Mouse (Mus musculus) cerebellum, adult 2 months (tissue): ENCODE measurements around the gene Fer1l5.

Experiments
- CTCF ChIP-seq: fragments of 200-500 bp; IDR thresholded peaks from 2 replicates; pipeline ENCODE4 v1.5.1; 2011; ENCODE audit warnings: low read depth, mild to moderate bottlenecking, control low read depth, low read length, moderate library complexity, borderline replicate concordance; ENCODE audit not compliant: insufficient read depth
- POLR2A ChIP-seq: fragments of 200-500 bp; IDR thresholded peaks from 2 replicates; pipeline ENCODE4 v1.6.1; 2011; ENCODE audit warnings: low read length, control low read depth, borderline replicate concordance; ENCODE audit not compliant: insufficient read depth

DNA sequence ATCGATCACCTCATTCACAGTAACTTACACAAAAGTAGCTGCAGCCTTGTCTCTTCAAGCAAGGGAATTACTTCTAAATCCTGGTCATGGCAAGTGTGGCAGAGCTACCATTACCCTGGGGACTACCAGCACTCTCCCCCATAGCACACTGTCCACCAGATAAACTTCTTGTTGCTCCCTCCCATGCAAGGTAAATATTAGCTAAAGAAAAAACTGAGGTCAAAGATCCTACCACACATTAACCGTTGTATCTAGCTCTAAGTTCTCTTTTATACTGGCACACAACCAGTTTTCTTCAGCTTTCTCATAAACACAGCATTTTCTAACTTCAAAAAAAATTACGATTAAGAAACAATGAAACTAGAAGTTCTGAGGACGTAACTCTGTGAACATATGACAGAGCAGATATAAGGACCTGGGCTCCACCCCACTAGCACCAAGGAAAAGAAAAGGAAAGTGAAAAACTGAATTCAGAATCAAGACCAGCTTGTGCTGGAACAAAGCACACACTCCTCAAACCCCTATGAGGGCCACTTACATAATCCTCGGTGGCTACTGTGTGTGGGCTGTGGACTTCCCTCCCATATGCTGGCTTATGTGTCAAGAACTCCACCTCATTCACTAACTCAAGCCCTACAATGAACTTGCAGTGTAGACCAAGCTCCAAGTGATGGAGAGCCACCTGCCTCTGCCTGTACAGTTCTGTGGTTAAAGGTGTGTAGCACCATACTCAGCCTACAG is 15.0 kb upstream of the Fer1l5 start:
- no peak for TF ChIP-seq CTCF
- no peak for TF ChIP-seq POLR2A
